Mouse (Mus musculus): ENCODE measurements around the gene Slco3a1. TPM values are rescaled to one million over a fixed set of nuclear protein-coding genes. Genes with fewer than 3 reads are reported as not detected.

Gene Slco3a1
- polyA plus RNA-seq, 1 experiment = 13.4 TPM

GRCm38 (mm10) chr7:74529183-74529757, 25.3 kb downstream of the Slco3a1 start:
- H3K4me1 ChIP-seq (ENCODE audit: control insufficient read depth, insufficient read depth, low read length) = no peaks in the 10 kb centered on the region
- TF ChIP-seq CTCF (IDR thresholded peaks at IDR 0.05; ENCODE audit: borderline replicate concordance, insufficient read depth, low read length) (no peak), POLR2A (IDR thresholded peaks at IDR 0.05; ENCODE audit: low read depth, low read length) (no peak)
- no peak overlapping the region for H3K27ac ChIP-seq (ENCODE audit: insufficient read depth, low read length)

GRCm38 (mm10) chr7:74528182-74528581, 26.4 kb downstream of the Slco3a1 start:
- TF ChIP-seq CTCF (IDR thresholded peaks at IDR 0.05; ENCODE audit: borderline replicate concordance, insufficient read depth, low read length) (no peak), POLR2A (IDR thresholded peaks at IDR 0.05; ENCODE audit: low read depth, low read length) (no peak)
- Histone ChIP-seq H3K4me1 (ENCODE audit: control insufficient read depth, insufficient read depth, low read length) (no peaks in the 10 kb centered on the region), H3K4me3 (ENCODE audit: insufficient read depth, low read length) (no peak overlapping the region), H3K27ac (ENCODE audit: insufficient read depth, low read length) (no peak overlapping the region)

More at GRCm38 (mm10) chr7:74529183-74529757, 25.3 kb downstream of the Slco3a1 start:
- no peak overlapping the region for H3K4me3 ChIP-seq (ENCODE audit: insufficient read depth, low read length)

- Histone ChIP-seq H3K27ac (ENCODE audit: insufficient read depth, low read length) (no peak overlapping the region), H3K4me3 (ENCODE audit: insufficient read depth, low read length) (no peak overlapping the region), H3K4me1 (ENCODE audit: control insufficient read depth, insufficient read depth, low read length) (no peaks in the 10 kb centered on the region)
- TF ChIP-seq POLR2A (IDR thresholded peaks at IDR 0.05; ENCODE audit: low read depth, low read length) = no peak
- no peak for TF ChIP-seq CTCF (IDR thresholded peaks at IDR 0.05; ENCODE audit: borderline replicate concordance, insufficient read depth, low read length)
Measured at GRCm38 (mm10) chr7:74527689-74528088, 26.9 kb downstream of the Slco3a1 start.

GRCm38 (mm10) chr7:74526030-74526429, 28.6 kb downstream of the Slco3a1 start:
- Histone ChIP-seq H3K27ac (ENCODE audit: insufficient read depth, low read length) (no peak overlapping the region), H3K4me3 (ENCODE audit: insufficient read depth, low read length) (no peak overlapping the region), H3K4me1 (ENCODE audit: control insufficient read depth, insufficient read depth, low read length) (no peaks in the 10 kb centered on the region)
- no peak for TF ChIP-seq CTCF (IDR thresholded peaks at IDR 0.05; ENCODE audit: borderline replicate concordance, insufficient read depth, low read length)
- no peak for TF ChIP-seq POLR2A (IDR thresholded peaks at IDR 0.05; ENCODE audit: low read depth, low read length)

- Histone ChIP-seq H3K27ac (ENCODE audit: insufficient read depth, low read length) (no peak overlapping the region), H3K4me3 (ENCODE audit: insufficient read depth, low read length) (no peak overlapping the region), H3K4me1 (ENCODE audit: control insufficient read depth, insufficient read depth, low read length) (no peaks in the 10 kb centered on the region)
- TF ChIP-seq POLR2A (IDR thresholded peaks at IDR 0.05; ENCODE audit: low read depth, low read length) (no peak), CTCF (IDR thresholded peaks at IDR 0.05; ENCODE audit: borderline replicate concordance, insufficient read depth, low read length) (no peak)
Measured at GRCm38 (mm10) chr7:74525586-74525985, 29.0 kb downstream of the Slco3a1 start.

GRCm38 (mm10) chr7:74524188-74524971, 30.2 kb downstream of the Slco3a1 start:
- Histone ChIP-seq H3K4me3 (ENCODE audit: insufficient read depth, low read length) (no peak overlapping the region), H3K4me1 (ENCODE audit: control insufficient read depth, insufficient read depth, low read length) (no peaks in the 10 kb centered on the region), H3K27ac (ENCODE audit: insufficient read depth, low read length) (no peak overlapping the region)
- TF ChIP-seq POLR2A (IDR thresholded peaks at IDR 0.05; ENCODE audit: low read depth, low read length) = no peak
- no peak for TF ChIP-seq CTCF (IDR thresholded peaks at IDR 0.05; ENCODE audit: borderline replicate concordance, insufficient read depth, low read length)

- no peak overlapping the region for H3K4me3 ChIP-seq (ENCODE audit: insufficient read depth, low read length)
- no peak overlapping the region for H3K27ac ChIP-seq (ENCODE audit: insufficient read depth, low read length)
- H3K4me1 ChIP-seq (ENCODE audit: control insufficient read depth, insufficient read depth, low read length) = no peaks in the 10 kb centered on the region
- TF ChIP-seq CTCF (IDR thresholded peaks at IDR 0.05; ENCODE audit: borderline replicate concordance, insufficient read depth, low read length) (no peak), POLR2A (IDR thresholded peaks at IDR 0.05; ENCODE audit: low read depth, low read length) (no peak)
Measured at GRCm38 (mm10) chr7:74523086-74523485, 31.5 kb downstream of the Slco3a1 start.

- Histone ChIP-seq H3K4me3 (ENCODE audit: insufficient read depth, low read length) (no peak overlapping the region), H3K27ac (ENCODE audit: insufficient read depth, low read length) (no peak overlapping the region)
- TF ChIP-seq POLR2A (IDR thresholded peaks at IDR 0.05; ENCODE audit: low read depth, low read length) (no peak), CTCF (IDR thresholded peaks at IDR 0.05; ENCODE audit: borderline replicate concordance, insufficient read depth, low read length) (no peak)
Measured at GRCm38 (mm10) chr7:74522260-74522659, 32.3 kb downstream of the Slco3a1 start.

GRCm38 (mm10) chr7:74519386-74519785, 35.2 kb downstream of the Slco3a1 start:
- TF ChIP-seq CTCF (IDR thresholded peaks at IDR 0.05; ENCODE audit: borderline replicate concordance, insufficient read depth, low read length) (no peak), POLR2A (IDR thresholded peaks at IDR 0.05; ENCODE audit: low read depth, low read length) (no peak)
- H3K4me1 ChIP-seq (ENCODE audit: control insufficient read depth, insufficient read depth, low read length) = no peaks in the 10 kb centered on the region
- H3K4me3 ChIP-seq (ENCODE audit: insufficient read depth, low read length) = no peak overlapping the region
- no peak overlapping the region for H3K27ac ChIP-seq (ENCODE audit: insufficient read depth, low read length)

More at GRCm38 (mm10) chr7:74522260-74522659, 32.3 kb downstream of the Slco3a1 start:
- H3K4me1 ChIP-seq (ENCODE audit: control insufficient read depth, insufficient read depth, low read length) = no peaks in the 10 kb centered on the region

GRCm38 (mm10) chr7:74518776-74519175, 35.8 kb downstream of the Slco3a1 start:
- H3K4me3 ChIP-seq (ENCODE audit: insufficient read depth, low read length) = no peak overlapping the region
- H3K27ac ChIP-seq (ENCODE audit: insufficient read depth, low read length) = no peak overlapping the region
- no peaks in the 10 kb centered on the region for H3K4me1 ChIP-seq (ENCODE audit: control insufficient read depth, insufficient read depth, low read length)
- TF ChIP-seq POLR2A (IDR thresholded peaks at IDR 0.05; ENCODE audit: low read depth, low read length) = no peak
- TF ChIP-seq CTCF (IDR thresholded peaks at IDR 0.05; ENCODE audit: borderline replicate concordance, insufficient read depth, low read length) = no peak
